21 mouse cellular contexts compared by ENCODE assay signal in the genomic region with DNA sequence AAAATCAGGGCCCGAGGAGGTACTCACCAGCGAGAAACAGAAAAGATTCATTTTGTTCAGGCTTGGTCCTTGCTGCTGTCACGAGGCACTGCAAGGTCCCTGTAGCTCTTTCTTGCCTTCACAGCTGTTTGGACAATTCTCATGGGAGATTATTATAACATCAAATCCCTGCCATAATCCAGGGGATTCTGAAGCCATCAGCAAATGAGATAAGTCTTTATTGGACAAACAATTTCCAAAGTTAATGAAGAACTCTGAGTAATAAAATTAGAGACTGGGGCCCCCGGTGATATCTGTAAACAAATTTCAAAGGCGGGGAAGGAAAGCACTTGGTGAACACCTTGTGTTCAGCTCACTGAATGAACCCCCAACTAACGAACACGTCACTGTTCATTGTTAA. TPM values are rescaled to one million over a fixed set of nuclear protein-coding genes. Genes with fewer than 3 reads are reported as not detected.
DNase-seq lines count a peak whose midpoint lies in the region; ATAC-seq and TF ChIP-seq lines count a peak whose summit lies in the region.
"Had no signal": no experiment of that assay in that cellular context is flagged by ENCODE, and none has a peak within 500 bp of the region (broad histone marks: within the 10 kb centered on the region; RNA-seq: fewer than 3 reads in every experiment).

A gene (minus strand): TSS at position 101 of the 400 bp plus-strand sequence.

- no peaks in the 10 kb centered on the region for H3K36me3 ChIP-seq in liver, postnatal 0 days (replicated peaks; ENCODE audit: insufficient read depth, low read length)
- H3K36me3 ChIP-seq: embryonic facial prominence, embryonic 13.5 days; heart, embryonic 12.5 days; hindbrain, embryonic 13.5 days; midbrain, embryonic 12.5 days; neural tube, embryonic 13.5 days had no signal

- no peaks in the 10 kb centered on the region for H3K27me3 ChIP-seq in liver, postnatal 0 days (ENCODE audit: insufficient read depth, low read length)
- H3K27me3 ChIP-seq: embryonic facial prominence, embryonic 13.5 days; heart, embryonic 12.5 days; hindbrain, embryonic 13.5 days; midbrain, embryonic 12.5 days; neural tube, embryonic 13.5 days had no signal

- no peaks in the 10 kb centered on the region for H3K4me1 ChIP-seq in liver, postnatal 0 days (ENCODE audit: insufficient read depth)
- H3K4me1 ChIP-seq: embryonic facial prominence, embryonic 13.5 days; heart, embryonic 12.5 days; hindbrain, embryonic 13.5 days; midbrain, embryonic 12.5 days; neural tube, embryonic 13.5 days had no signal

- no peak within 1 kb of the TSS for H3K9ac ChIP-seq in liver, postnatal 0 days (replicated peaks)
- H3K9ac ChIP-seq: embryonic facial prominence, embryonic 13.5 days; heart, embryonic 12.5 days; hindbrain, embryonic 13.5 days; midbrain, embryonic 12.5 days; neural tube, embryonic 13.5 days had no signal

- TF ChIP-seq EP300 in liver, postnatal 0 days (IDR thresholded peaks at IDR 0.05; ENCODE audit: low read depth) = no peak

- H3K4me2 ChIP-seq in liver, postnatal 0 days (ENCODE audit: low read depth, low read length) = no peak within 1 kb of the TSS
- H3K4me2 ChIP-seq: heart, embryonic 12.5 days; hindbrain, embryonic 13.5 days; midbrain, embryonic 12.5 days; neural tube, embryonic 13.5 days had no signal

- H3K27ac ChIP-seq in liver, postnatal 0 days (ENCODE audit: low read depth) = no peak within 1 kb of the TSS
- H3K27ac ChIP-seq: embryonic facial prominence, embryonic 13.5 days; gastrocnemius, adult 2 months; hindbrain, embryonic 13.5 days; midbrain, embryonic 12.5 days; neural tube, embryonic 13.5 days had no signal

- ATAC-seq in erythroid progenitor cell, adult 5-6 weeks (replicated peaks; ENCODE audit: low FRiP score, poor library complexity, severe bottlenecking) = no peak
- no peak for ATAC-seq in liver, postnatal 0 days

- H3K9me3 ChIP-seq in liver, postnatal 0 days (ENCODE audit: low read length) = no peaks in the 10 kb centered on the region
- H3K9me3 ChIP-seq: embryonic facial prominence, embryonic 13.5 days; heart, embryonic 12.5 days; hindbrain, embryonic 13.5 days; midbrain, embryonic 12.5 days; neural tube, embryonic 13.5 days had no signal

- peak; percentile 48 for DNase-seq in retina, postnatal 1 day
- no peak for DNase-seq in retina, embryonic 14.5 days (ENCODE audit: low spot score)
- DNase-seq in liver, postnatal 0 days = no peak
- peak; percentile 28 for DNase-seq in retina, postnatal 7 days (ENCODE audit: low read depth, low spot score)
- no peak for DNase-seq in heart, adult 8-10 months (ENCODE audit: low spot score)
- no peak for DNase-seq in right cerebral cortex, postnatal 14 days
- no peak for DNase-seq in ovary, adult 18-20 months (ENCODE audit: low spot score)
- DNase-seq: adrenal gland, adult 2 months; cerebellum, adult 9-10 months; gastrocnemius, adult 2 months; heart, postnatal 14 days; kidney, adult 9 months; kidney, postnatal 25 days; lung, postnatal 14 days; thymus, postnatal 36 days had no signal

- H3K4me3 ChIP-seq in liver, postnatal 0 days (ENCODE audit: low read depth, low read length) = no peak within 1 kb of the TSS
- H3K4me3 ChIP-seq: embryonic facial prominence, embryonic 13.5 days; gastrocnemius, adult 2 months; heart, embryonic 12.5 days; hindbrain, embryonic 13.5 days; midbrain, embryonic 12.5 days; neural tube, embryonic 13.5 days had no signal

- 84% methylated on average over 7 of the region's 7 CpGs for WGBS in liver, postnatal 0 days (ENCODE audit: insufficient replicate concordance)

- TF ChIP-seq CTCF in liver, postnatal 0 days (IDR thresholded peaks at IDR 0.05; ENCODE audit: low read depth) = no peak

RNA-seq across cellular contexts. Expression of the gene that starts here (rescaled TPM):
- total RNA-seq in erythroid progenitor cell, adult 5-6 weeks (2015; ENCODE audit: low replicate concordance) = 18.4 and 32.8 TPM in 2 replicates
- 27.1 and 32.5 TPM in 2 replicates for total RNA-seq in erythroid progenitor cell, adult 5-6 weeks (2017; ENCODE audit: low replicate concordance)
- 9.0 and 10.1 TPM in 2 replicates for polyA plus RNA-seq in liver, postnatal 0 days (2015; fragmentation: Nextera tagmentation; extraction: Ambion mirVana)
- under 1 TPM; 0.22 to 0.78 (median 0.38) TPM for total RNA-seq in heart, adult 8-10 months (2022)

Comparison
In these comparisons a context has a peak if more than half of its experiments do, and no peak if none do; other contexts are left out.
1. RNA of the gene that starts here (total RNA-seq): 18.4 to 32.8 TPM in erythroid progenitor cell, adult 5-6 weeks; 0.22 to 0.78 TPM in heart, adult 8-10 months; every median in the first group is over 10 times any median in the second.
2. DNase-seq: peak in retina, postnatal 1 day (single experiment) and retina, postnatal 7 days (single experiment); none in retina, embryonic 14.5 days (single experiment), liver, postnatal 0 days (single experiment), heart, adult 8-10 months (single experiment), right cerebral cortex, postnatal 14 days (single experiment) and ovary, adult 18-20 months (single experiment).